Mouse (Mus musculus) thymus, adult 2 months (tissue): ENCODE data around the gene Ptx3. TPM values are rescaled to one million over a fixed set of nuclear protein-coding genes. Genes with fewer than 3 reads are reported as not detected.

Source experiments
- DNase-seq: peaks from one replicate; pipeline ENCODE4 v3.0.0; 2021
- H3K27ac ChIP-seq: fragments of 200-500 bp; 2 replicates; pipeline ENCODE4 v1.5.1; 2012; ENCODE audit warnings: low read length, control low read depth; ENCODE audit not compliant: control insufficient read depth, insufficient read depth
- H3K27me3 ChIP-seq: fragments of 200-500 bp; 2 replicates; pipeline ENCODE4 v1.6.1; 2012; ENCODE audit warnings: mild to moderate bottlenecking, low read length, moderate library complexity, mixed read lengths; ENCODE audit not compliant: control insufficient read depth, insufficient read depth
- H3K36me3 ChIP-seq: fragments of 200-500 bp; 2 replicates; pipeline ENCODE4 v1.6.1; 2012; ENCODE audit warnings: mild to moderate bottlenecking, low read length, moderate library complexity; ENCODE audit not compliant: control insufficient read depth, insufficient read depth
- H3K4me1 ChIP-seq: fragments of 200-500 bp; replicated peaks from 2 replicates; pipeline ENCODE4 v1.6.1; 2012; ENCODE audit warnings: low read length; ENCODE audit not compliant: control insufficient read depth, insufficient read depth
- H3K4me3 ChIP-seq: fragments of 200-500 bp; 2 replicates; pipeline ENCODE4 v1.5.1; 2012; ENCODE audit warnings: mild to moderate bottlenecking, low read length, control low read depth, moderate library complexity; ENCODE audit not compliant: control insufficient read depth, insufficient read depth
- CTCF ChIP-seq: fragments of 200-500 bp; IDR thresholded peaks from 2 replicates; pipeline ENCODE4 v1.5.1; 2012; ENCODE audit warnings: mild to moderate bottlenecking, control low read depth, low read length, moderate library complexity, borderline replicate concordance; ENCODE audit not compliant: control insufficient read depth, poor library complexity, insufficient read depth; ENCODE audit errors: extremely low read depth
- POLR2A ChIP-seq: fragments of 200-500 bp; IDR thresholded peaks from 2 replicates; pipeline ENCODE4 v1.6.1; 2012; ENCODE audit warnings: mild to moderate bottlenecking, low read length, control low read depth, moderate library complexity; ENCODE audit not compliant: control insufficient read depth, poor library complexity, insufficient read depth; ENCODE audit errors: extremely low read depth
- WGBS: fragments of 180-500 bp; shearing (Covaris S2); methylation state at CpG from one replicate; pipeline ENCODE4 v1.1.7; 2018; 5-methylcytosine and 5-hydroxymethylcytosine counted together
- polyA plus RNA-seq: library from polyadenylated mRNA; depleted of rRNA; stranded (reverse); fragments of >200 nt; gene quantifications from 2 replicates; pipeline ENCODE4 v1.2.3, GENCODE M21; 2012; rRNA removed

Gene Ptx3
- polyA plus RNA-seq: 0.13 and 0.24 TPM in 2 replicates

- H3K36me3 ChIP-seq: no peaks in the 10 kb centered on the region
- no peak for TF ChIP-seq CTCF
- TF ChIP-seq POLR2A: no peak
- 22% methylated on average over 20 of the region's 20 CpGs for WGBS
- no peak within 1 kb of the TSS for H3K4me3 ChIP-seq
- no peaks in the 10 kb centered on the region for H3K4me1 ChIP-seq
- peaks cover 7% of the 10 kb centered on the region; the same call in 1 of the 2 replicates for H3K27me3 ChIP-seq
- no peak within 1 kb of the TSS for H3K27ac ChIP-seq
- DNase-seq: no peak
Measured at GRCm38 (mm10) chr3:66219655-66220191, at the start of gene Ptx3. Ptx3 (plus strand) TSS chr3:66219910.

GRCm38 (mm10) chr3:66172907-66173306 lies 46.8 kb upstream of the Ptx3 start:
- Histone ChIP-seq H3K27me3 (no peaks in the 10 kb centered on the region), H3K4me3 (no peak overlapping the region), H3K27ac (no peak overlapping the region), H3K36me3 (no peaks in the 10 kb centered on the region), H3K4me1 (no peaks in the 10 kb centered on the region)
- 93% methylated on average over 5 of the region's 5 CpGs for WGBS
- TF ChIP-seq CTCF (no peak), POLR2A (no peak)
- DNase-seq: no peak

GRCm38 (mm10) chr3:66179647-66180046 lies 40.1 kb upstream of the Ptx3 start:
- Histone ChIP-seq H3K4me3 (no peak overlapping the region), H3K4me1 (no peaks in the 10 kb centered on the region), H3K27ac (no peak overlapping the region), H3K27me3 (no peaks in the 10 kb centered on the region), H3K36me3 (no peaks in the 10 kb centered on the region)
- no peak for TF ChIP-seq POLR2A
- TF ChIP-seq CTCF: no peak
- WGBS: 75% methylated on average over 2 of the region's 2 CpGs
- DNase-seq: no peak

GRCm38 (mm10) chr3:66193910-66194562 lies 25.7 kb upstream of the Ptx3 start:
- 92% methylated on average over 3 of the region's 3 CpGs for WGBS
- Histone ChIP-seq H3K27me3 (no peaks in the 10 kb centered on the region), H3K36me3 (no peaks in the 10 kb centered on the region), H3K27ac (no peak overlapping the region), H3K4me3 (no peak overlapping the region), H3K4me1 (no peaks in the 10 kb centered on the region)
- TF ChIP-seq CTCF: no peak
- TF ChIP-seq POLR2A: no peak
- DNase-seq: no peak

- Histone ChIP-seq H3K36me3 (no peaks in the 10 kb centered on the region), H3K27ac (no peak overlapping the region), H3K4me1 (no peaks in the 10 kb centered on the region), H3K4me3 (no peak overlapping the region), H3K27me3 (no peaks in the 10 kb centered on the region)
- TF ChIP-seq POLR2A: no peak
- TF ChIP-seq CTCF: no peak
- DNase-seq: no peak
- WGBS: 97% methylated on average over 4 of the region's 4 CpGs
Measured at GRCm38 (mm10) chr3:66208836-66209573, 10.7 kb upstream of the Ptx3 start.

- no peaks in the 10 kb centered on the region for H3K36me3 ChIP-seq
- WGBS: 100% methylated on average over 1 of the region's 1 CpGs
- TF ChIP-seq CTCF (no peak), POLR2A (no peak)
- H3K27ac ChIP-seq: no peak overlapping the region
- DNase-seq: no peak
- no peaks in the 10 kb centered on the region for H3K27me3 ChIP-seq
- no peaks in the 10 kb centered on the region for H3K4me1 ChIP-seq
- no peak overlapping the region for H3K4me3 ChIP-seq
Measured at GRCm38 (mm10) chr3:66213524-66213923, 6.2 kb upstream of the Ptx3 start.
